Mouse (Mus musculus) liver, embryonic 16.5 days (tissue): ENCODE data around the gene Ankrd11. TPM values are rescaled to one million over a fixed set of nuclear protein-coding genes. Genes with fewer than 3 reads are reported as not detected.

Experiments
- ATAC-seq: fragments of 200-750 bp; cut with Nextera tagmentation; 2 replicates; pipeline ENCODE4 v1.8.0; 2017; ENCODE audit warnings: low read depth, mild to moderate bottlenecking, moderate number of reproducible peaks, moderate library complexity
- H3K27ac ChIP-seq: fragments of 300-500 bp; sonication (generic); 2 replicates; pipeline ENCODE4 v1.5.1; 2014; ENCODE audit warnings: mild to moderate bottlenecking, low read length
- H3K27me3 ChIP-seq: fragments of 300-500 bp; sonication (generic); 2 replicates; pipeline ENCODE4 v1.6.1; 2014; ENCODE audit warnings: low read depth, low read length, mixed read lengths; ENCODE audit not compliant: control insufficient read depth, insufficient read depth
- H3K36me3 ChIP-seq: fragments of 300-500 bp; sonication (generic); 2 replicates; pipeline ENCODE4 v1.6.1; 2014; ENCODE audit warnings: mild to moderate bottlenecking; ENCODE audit not compliant: control insufficient read depth, insufficient read depth
- H3K4me1 ChIP-seq: fragments of 300-500 bp; sonication (generic); 2 replicates; pipeline ENCODE4 v1.6.1; 2014; ENCODE audit warnings: low read depth, low read length, mixed read lengths; ENCODE audit not compliant: control insufficient read depth
- H3K4me2 ChIP-seq: fragments of 300-500 bp; sonication (generic); 2 replicates; pipeline ENCODE4 v1.6.1; 2014; ENCODE audit warnings: low read depth, low read length, mixed read lengths
- H3K4me3 ChIP-seq: fragments of 300-500 bp; sonication (generic); 2 replicates; pipeline ENCODE4 v1.5.1; 2014; ENCODE audit warnings: low read depth, mild to moderate bottlenecking, low read length
- H3K9ac ChIP-seq: fragments of 300-500 bp; sonication (generic); 2 replicates; pipeline ENCODE4 v1.6.1; 2014; ENCODE audit warnings: low read depth, low read length
- H3K9me3 ChIP-seq: fragments of 300-500 bp; sonication (generic); replicated peaks from 2 replicates; pipeline ENCODE4 v1.6.1; 2016; ENCODE audit warnings: low read length; ENCODE audit not compliant: control insufficient read depth
- WGBS: fragments of 180-500 bp; shearing (Covaris S2); extraction: QIAGEN DNeasy Blood & Tissue Kit; methylation state at CpG from one replicate; pipeline ENCODE4 v1.1.7; 2014; ENCODE audit not compliant: insufficient replicate concordance; 5-methylcytosine and 5-hydroxymethylcytosine counted together
- polyA plus RNA-seq: library from polyadenylated mRNA; unstranded; fragments of >200 nt; fragmentation: Nextera tagmentation; extraction: Ambion mirVana; gene quantifications from 2 replicates; pipeline ENCODE4 v1.2.1, GENCODE M21; 2015

Ankrd11 gene
- 7.8 and 8.6 TPM in 2 replicates for polyA plus RNA-seq

DNA sequence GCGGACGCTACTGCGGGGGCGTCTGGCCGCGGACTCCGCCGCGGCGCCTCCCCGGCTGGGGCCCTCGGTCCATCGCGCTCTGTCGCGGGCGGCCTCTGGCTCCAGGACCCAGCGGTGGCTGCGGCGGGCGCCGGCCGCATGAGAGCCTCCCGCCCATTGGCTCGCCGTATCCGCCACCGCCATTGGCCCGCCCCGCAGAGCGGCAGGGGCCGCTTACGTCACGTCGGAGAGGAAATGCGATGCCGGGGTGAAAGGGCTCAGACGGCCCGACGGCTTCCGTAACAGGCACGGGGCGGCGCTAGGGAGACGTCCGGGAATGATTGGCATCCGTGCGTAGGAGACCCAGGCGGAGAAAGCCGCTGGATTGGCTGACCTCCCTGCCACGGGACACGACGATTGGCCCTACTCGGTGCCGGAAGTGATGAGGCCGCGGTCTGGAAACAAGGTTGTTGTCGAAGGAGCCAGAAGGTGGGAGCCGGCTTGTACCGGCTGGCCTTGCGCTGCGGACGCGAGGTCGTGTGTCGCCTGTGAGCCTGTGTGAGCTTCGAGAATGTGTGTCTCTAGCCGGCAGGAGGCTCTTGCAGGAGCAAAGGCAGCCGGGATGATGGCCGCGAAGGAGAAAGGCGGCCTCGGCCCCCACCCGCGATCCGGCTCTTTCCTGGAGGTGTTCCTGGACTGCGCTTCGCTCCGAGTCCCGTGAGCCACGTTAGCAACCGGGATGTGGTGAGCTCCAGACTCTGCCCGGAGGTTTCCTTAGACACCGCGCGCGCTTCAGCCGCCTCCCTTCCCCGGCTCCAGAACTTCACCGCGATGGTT lies at the start of gene Ankrd11:
Gene Ankrd11, minus strand, starts transcription at position 120 of the 816 bp plus-strand sequence.
- Histone ChIP-seq H3K4me3 (peak within 1 kb of the TSS; percentile 99), H3K27me3 (no peaks in the 10 kb centered on the region), H3K4me1 (peaks cover 44% of the 10 kb centered on the region), H3K36me3 (no peaks in the 10 kb centered on the region), H3K27ac (peak within 1 kb of the TSS; percentile 100), H3K9me3 (no peaks in the 10 kb centered on the region), H3K4me2 (peak within 1 kb of the TSS; percentile 91), H3K9ac (peak within 1 kb of the TSS; percentile 100)
- ATAC-seq = peak; percentile 94
- under 1% methylated on average over 90 of the region's 91 CpGs for WGBS

DNA sequence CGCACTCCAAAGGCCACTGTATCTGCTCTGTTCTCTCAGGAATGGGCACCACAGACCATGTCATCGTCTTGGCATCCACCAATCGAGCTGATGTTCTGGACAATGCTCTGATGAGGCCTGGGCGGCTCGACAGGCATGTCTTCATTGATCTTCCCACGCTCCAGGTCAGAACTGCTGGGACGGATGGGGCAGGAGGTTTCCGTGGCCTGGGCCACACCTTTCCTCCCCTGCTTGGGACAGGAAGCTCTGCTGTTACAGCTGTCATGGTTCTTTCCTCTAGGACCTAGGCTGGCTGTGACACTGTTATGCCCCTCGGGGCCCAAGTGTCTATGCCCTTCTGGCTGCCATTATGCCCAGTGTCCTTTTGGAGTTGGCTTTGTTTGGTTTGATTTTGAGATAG lies 45.2 kb upstream of the Ankrd11 start:
- Histone ChIP-seq H3K27me3 (no peaks in the 10 kb centered on the region), H3K9ac (no peak overlapping the region), H3K4me2 (no peak overlapping the region), H3K9me3 (no peaks in the 10 kb centered on the region), H3K4me1 (no peaks in the 10 kb centered on the region), H3K4me3 (no peak overlapping the region), H3K36me3 (peaks cover 27% of the 10 kb centered on the region), H3K27ac (no peak overlapping the region)
- 70% methylated on average over 9 of the region's 9 CpGs for WGBS
- ATAC-seq = no peak

DNA sequence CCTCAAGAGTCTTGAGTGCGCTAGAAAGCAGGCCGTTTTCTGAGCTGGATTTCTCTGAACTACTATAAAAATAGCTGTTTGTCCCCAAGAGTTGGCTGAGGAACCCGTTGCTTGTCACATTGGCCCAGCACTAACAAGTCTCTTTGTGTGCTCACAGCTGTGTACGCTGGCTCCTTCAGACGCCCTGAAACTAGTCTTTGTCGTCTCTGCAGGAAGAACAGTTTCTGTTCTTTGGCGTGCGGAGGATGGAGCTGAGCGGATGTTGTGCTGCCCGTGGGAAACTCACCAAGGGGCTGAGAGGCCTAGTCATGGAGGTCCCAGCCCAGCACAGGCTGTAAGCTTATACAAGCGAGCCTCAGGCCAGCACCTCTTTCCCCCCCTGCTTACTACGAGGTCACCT lies 41.5 kb upstream of the Ankrd11 start:
- H3K9ac ChIP-seq = no peak overlapping the region
- no peak for ATAC-seq
- H3K4me3 ChIP-seq = no peak overlapping the region
- no peak overlapping the region for H3K27ac ChIP-seq
- no peaks in the 10 kb centered on the region for H3K4me1 ChIP-seq
- H3K27me3 ChIP-seq = no peaks in the 10 kb centered on the region
- no peaks in the 10 kb centered on the region for H3K9me3 ChIP-seq
- WGBS = 82% methylated on average over 12 of the region's 12 CpGs
- peaks cover 26% of the 10 kb centered on the region for H3K36me3 ChIP-seq
- H3K4me2 ChIP-seq = no peak overlapping the region

DNA sequence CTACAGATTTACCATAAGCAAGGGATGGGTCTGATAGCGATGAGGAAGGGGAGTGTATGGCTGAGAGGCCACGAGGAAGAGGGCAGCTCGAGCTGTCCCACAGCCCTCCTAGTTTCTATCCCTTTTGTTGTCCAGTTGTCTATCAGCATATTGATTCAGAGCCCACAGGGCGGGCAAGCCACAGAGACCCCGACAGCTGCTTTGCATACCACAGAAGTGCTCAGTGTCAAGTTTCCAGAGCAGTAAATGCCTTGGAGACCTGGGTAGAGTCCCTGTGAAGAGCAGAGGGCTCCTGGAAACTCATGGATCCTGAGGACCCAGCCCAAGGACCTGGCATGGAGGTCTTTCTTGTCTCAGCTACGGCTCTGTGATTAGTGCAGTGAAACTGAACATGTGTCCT lies 40.9 kb upstream of the Ankrd11 start:
- Histone ChIP-seq H3K27ac (no peak overlapping the region), H3K9me3 (no peaks in the 10 kb centered on the region), H3K4me1 (no peaks in the 10 kb centered on the region), H3K4me3 (no peak overlapping the region), H3K36me3 (peaks cover 26% of the 10 kb centered on the region), H3K4me2 (no peak overlapping the region), H3K27me3 (no peaks in the 10 kb centered on the region), H3K9ac (no peak overlapping the region)
- no peak for ATAC-seq
- 77% methylated on average over 6 of the region's 6 CpGs for WGBS

DNA sequence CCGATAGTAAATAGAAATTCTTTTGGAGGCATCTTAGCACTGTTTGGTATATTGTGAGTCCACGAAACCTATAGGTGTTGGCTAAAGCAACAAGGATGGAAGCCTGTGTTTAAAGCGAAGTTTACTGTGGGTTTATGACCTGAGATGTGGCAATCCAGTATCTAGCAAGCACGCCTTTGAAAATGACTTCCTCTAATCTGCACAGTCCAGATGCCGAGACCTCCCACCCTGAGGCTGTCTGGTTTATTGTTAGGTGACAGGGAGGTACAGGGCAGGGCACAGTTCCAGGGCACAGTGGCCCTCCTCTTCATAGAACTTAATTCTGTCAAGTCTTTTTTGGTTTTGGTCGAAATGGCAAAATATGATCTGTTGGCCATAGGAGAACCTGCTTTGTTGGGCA lies 35.1 kb upstream of the Ankrd11 start:
- no peaks in the 10 kb centered on the region for H3K9me3 ChIP-seq
- WGBS = 50% methylated on average over 6 of the region's 6 CpGs
- no peak overlapping the region for H3K9ac ChIP-seq
- no peak; the same call in 1 of the 2 replicates for ATAC-seq
- H3K36me3 ChIP-seq = peaks cover 16% of the 10 kb centered on the region
- no peak overlapping the region for H3K4me3 ChIP-seq
- no peak overlapping the region for H3K27ac ChIP-seq
- H3K4me1 ChIP-seq = no peaks in the 10 kb centered on the region
- H3K4me2 ChIP-seq = no peak overlapping the region
- H3K27me3 ChIP-seq = no peaks in the 10 kb centered on the region

DNA sequence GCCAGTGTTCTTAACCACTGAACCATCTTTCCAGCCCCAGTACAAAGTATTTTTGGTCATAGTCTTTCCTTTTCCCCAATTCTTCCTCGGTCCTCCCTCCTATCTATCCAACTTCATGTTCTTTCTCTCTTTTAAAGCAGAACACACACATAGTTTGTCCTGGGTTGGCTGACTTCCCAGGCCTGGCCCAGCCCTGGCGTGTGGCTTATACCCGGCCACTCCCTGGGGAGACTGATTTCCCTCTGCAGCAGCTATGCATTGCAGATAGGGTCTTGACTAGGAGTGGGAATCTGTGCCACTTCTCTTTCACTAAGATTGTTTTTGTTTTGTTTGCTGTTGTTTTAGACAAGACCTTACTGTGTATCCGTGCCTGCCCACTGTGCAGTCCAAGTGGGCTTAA lies 29.1 kb upstream of the Ankrd11 start:
- Histone ChIP-seq H3K27me3 (no peaks in the 10 kb centered on the region), H3K27ac (no peak overlapping the region), H3K9me3 (no peaks in the 10 kb centered on the region), H3K9ac (no peak overlapping the region), H3K4me2 (no peak overlapping the region), H3K4me1 (peaks cover 9% of the 10 kb centered on the region), H3K4me3 (no peak overlapping the region), H3K36me3 (no peaks in the 10 kb centered on the region; the same call in 1 of the 2 replicates)
- 79% methylated on average over 4 of the region's 4 CpGs for WGBS
- no peak for ATAC-seq

DNA sequence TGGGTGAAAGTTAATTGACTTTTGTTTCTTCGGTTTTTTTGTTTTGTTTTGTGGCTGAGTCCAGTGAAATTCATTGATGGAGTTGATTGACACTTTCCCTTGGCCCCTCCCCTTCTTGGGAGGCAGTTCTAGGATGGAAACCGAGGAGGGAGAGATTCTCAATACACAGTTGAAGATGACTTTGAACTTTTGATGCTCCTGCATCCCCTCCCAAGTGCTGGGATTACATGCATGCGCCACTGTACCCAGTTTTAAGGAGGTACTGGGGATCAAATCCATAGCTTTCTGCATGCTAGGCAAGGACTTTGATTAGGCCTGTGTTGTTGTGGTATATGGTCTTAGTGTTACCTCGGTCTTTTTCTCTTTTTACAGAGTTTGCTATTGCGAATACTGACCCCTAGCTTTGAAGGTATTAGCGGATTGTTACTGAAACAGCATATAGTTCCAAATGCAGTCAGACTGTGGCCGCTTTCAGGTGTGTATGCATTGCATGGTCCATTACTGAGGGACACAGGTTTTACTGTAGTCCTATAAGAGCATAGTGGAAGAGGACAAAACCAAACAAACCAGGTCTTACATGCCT lies 24.1 kb upstream of the Ankrd11 start:
- peak overlapping the region; percentile 97 for H3K9ac ChIP-seq
- peaks cover 20% of the 10 kb centered on the region for H3K4me1 ChIP-seq
- WGBS = 31% methylated on average over 7 of the region's 7 CpGs
- no peaks in the 10 kb centered on the region for H3K9me3 ChIP-seq
- H3K27ac ChIP-seq = peak overlapping the region; percentile 87
- H3K4me2 ChIP-seq = peak overlapping the region; percentile 92
- no peaks in the 10 kb centered on the region for H3K27me3 ChIP-seq
- H3K4me3 ChIP-seq = peak overlapping the region; percentile 96
- ATAC-seq = no peak
- no peaks in the 10 kb centered on the region for H3K36me3 ChIP-seq

DNA sequence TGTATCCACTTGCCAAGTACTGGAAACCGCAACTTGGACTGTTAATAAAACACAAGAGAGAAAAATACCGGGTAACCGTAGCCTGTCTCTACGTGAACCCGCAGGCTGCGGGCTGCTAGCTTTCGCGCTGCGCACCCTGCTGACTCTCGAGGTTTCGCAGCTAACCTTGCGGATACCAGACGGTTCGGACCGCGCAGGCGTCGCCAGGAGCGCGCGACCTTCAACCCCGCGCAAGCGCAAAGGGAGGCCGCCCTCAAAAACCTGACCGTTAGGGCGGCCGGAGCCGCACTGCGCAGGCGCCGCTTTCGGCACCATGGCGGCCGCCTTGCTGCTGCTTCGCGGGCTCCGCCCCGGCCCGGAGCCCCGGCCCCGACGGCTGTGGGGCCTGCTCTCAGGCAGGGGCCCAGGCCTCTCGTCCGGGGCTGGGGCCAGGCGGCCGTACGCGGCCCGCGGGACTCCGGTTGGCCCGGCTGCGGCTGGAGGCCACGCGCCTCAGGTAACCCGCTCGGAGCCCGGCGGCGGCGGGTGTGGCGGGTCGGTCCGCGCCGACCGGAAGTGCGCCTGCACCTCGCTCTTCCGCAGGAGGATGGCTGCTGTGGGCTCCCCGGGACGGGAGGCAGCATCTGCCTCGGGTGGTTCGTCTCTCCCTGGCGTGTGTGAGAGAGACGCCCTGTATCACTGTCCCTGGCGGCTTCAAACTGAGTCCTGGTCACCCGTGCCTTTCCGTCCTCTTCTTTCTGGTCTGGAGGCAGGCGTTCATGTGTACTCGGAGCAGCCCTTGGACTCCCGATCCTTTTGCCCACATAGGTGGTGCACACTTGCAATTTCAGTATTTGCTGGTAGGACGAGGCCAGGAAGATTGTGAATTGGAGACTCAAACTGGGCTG lies 23.4 kb upstream of the Ankrd11 start:
- peaks cover 20% of the 10 kb centered on the region for H3K4me1 ChIP-seq
- under 1% methylated on average over 84 of the region's 84 CpGs for WGBS
- peak overlapping the region; percentile 92 for H3K4me2 ChIP-seq
- ATAC-seq = peak; percentile 98
- H3K9ac ChIP-seq = peak overlapping the region; percentile 97
- peak overlapping the region; percentile 96 for H3K4me3 ChIP-seq
- no peaks in the 10 kb centered on the region for H3K36me3 ChIP-seq
- H3K9me3 ChIP-seq = no peaks in the 10 kb centered on the region
- peak overlapping the region; percentile 87 for H3K27ac ChIP-seq
- H3K27me3 ChIP-seq = no peaks in the 10 kb centered on the region
